Mouse (Mus musculus) cortical plate, adult 2 months (tissue): ENCODE data around the gene Entpd8.

Source experiments
- CTCF ChIP-seq: fragments of 200-500 bp; IDR thresholded peaks from 2 replicates; pipeline ENCODE4 v1.5.1; 2011; ENCODE audit warnings: mild to moderate bottlenecking, control low read depth, low read length; ENCODE audit not compliant: insufficient read depth; ENCODE audit errors: extremely low read depth
- POLR2A ChIP-seq: fragments of 200-500 bp; IDR thresholded peaks from 2 replicates; pipeline ENCODE4 v1.6.1; 2011; ENCODE audit warnings: mild to moderate bottlenecking, low read length, control low read depth; ENCODE audit not compliant: insufficient read depth; ENCODE audit errors: extremely low read depth

- TF ChIP-seq CTCF (no peak), POLR2A (no peak)
Observed at GRCm38 (mm10) chr2:25055409-25056155, 24.5 kb upstream of the Entpd8 start.
